Mouse (Mus musculus) MEL (cell line): Measurements from ENCODE around the gene Spaca9. TPM values are rescaled to one million over a fixed set of nuclear protein-coding genes. Genes with fewer than 3 reads are reported as not detected.

Experiments
- DNase-seq: peaks from one replicate; pipeline ENCODE4 v3.0.0; 2011; ENCODE audit warnings: low read depth, low spot score
- H3K27ac ChIP-seq: 2 replicates; pipeline ENCODE4 v1.5.1; 2012; ENCODE audit warnings: low read depth, mild to moderate bottlenecking, control low read depth, low read length, moderate library complexity; ENCODE audit not compliant: control insufficient read depth
- H3K27me3 ChIP-seq, 2 experiments: fragments of 150-350 bp in 1 of 2; sonication (generic) in 1 of 2; 2 replicates each; pipeline ENCODE4 v1.6.1; 2012; ENCODE audit warnings: low read length in 2 of 2, mild to moderate bottlenecking in 2 of 2, improper control_type of control experiment in 1 of 2, moderate library complexity in 1 of 2; ENCODE audit not compliant: insufficient read depth in 2 of 2, control insufficient read depth in 1 of 2
- H3K36me3 ChIP-seq, 2 experiments: 2 replicates each; pipeline ENCODE4 v1.6.1; 2012 to 2014; ENCODE audit warnings: low read length in 2 of 2, improper control_type of control experiment in 1 of 2, inconsistent platforms in 1 of 2, mild to moderate bottlenecking in 1 of 2; ENCODE audit not compliant: insufficient read depth in 2 of 2, control insufficient read depth in 1 of 2
- H3K4me1 ChIP-seq, 2 experiments: fragments of 150-350 bp in 1 of 2; sonication (generic) in 1 of 2; 2 replicates each; pipeline ENCODE4 v1.6.1; 2012; ENCODE audit warnings: low read length in 2 of 2, improper control_type of control experiment in 1 of 2, mild to moderate bottlenecking in 1 of 2; ENCODE audit not compliant: insufficient read depth in 2 of 2, control insufficient read depth in 1 of 2
- H3K4me3 ChIP-seq, 2 experiments: fragments of 150-350 bp in 1 of 2; sonication (generic) in 1 of 2; 2 replicates each; pipeline ENCODE4 v1.5.1; 2012; ENCODE audit warnings: low read depth in 2 of 2, low read length in 2 of 2, mild to moderate bottlenecking in 2 of 2, moderate library complexity in 2 of 2, control low read depth in 1 of 2, improper control_type of control experiment in 1 of 2; ENCODE audit not compliant: control insufficient read depth in 1 of 2, insufficient read depth in 1 of 2
- H3K79me2 ChIP-seq: 2 replicates; pipeline ENCODE4 v1.6.1; 2012; ENCODE audit warnings: mild to moderate bottlenecking, low read length, moderate library complexity; ENCODE audit not compliant: control insufficient read depth, poor library complexity, insufficient read depth
- H3K9ac ChIP-seq: 2 replicates; pipeline ENCODE4 v1.6.1; 2012; ENCODE audit warnings: low read depth, mild to moderate bottlenecking, control low read depth, low read length, moderate library complexity; ENCODE audit not compliant: control insufficient read depth, poor library complexity, severe bottlenecking
- H3K9me3 ChIP-seq: fragments of 150-350 bp; sonication (generic); replicated peaks from 2 replicates; pipeline ENCODE4 v1.6.1; 2012; ENCODE audit warnings: mild to moderate bottlenecking, low read length, improper control_type of control experiment, moderate library complexity; ENCODE audit not compliant: insufficient read depth
- E2F4 ChIP-seq: IDR thresholded peaks from 2 replicates; pipeline ENCODE4 v1.6.1; 2011; ENCODE audit warnings: low read depth, low read length, improper control_type of control experiment, borderline replicate concordance
- EP300 ChIP-seq, 2 experiments: IDR thresholded peaks; 2 replicates each; pipeline ENCODE4 v1.6.1; 2011; ENCODE audit warnings: improper control_type of control experiment in 2 of 2, low read length in 2 of 2, low read depth in 1 of 2, mild to moderate bottlenecking in 1 of 2
- ETS1 ChIP-seq: IDR thresholded peaks from 2 replicates; pipeline ENCODE4 v1.6.1; 2012; ENCODE audit warnings: low read depth, mild to moderate bottlenecking, inconsistent platforms, low read length, improper control_type of control experiment, moderate library complexity
- GABPA ChIP-seq: IDR thresholded peaks from 2 replicates; pipeline ENCODE4 v1.6.1; 2012; ENCODE audit warnings: low read depth, mild to moderate bottlenecking, inconsistent platforms, low read length, improper control_type of control experiment, moderate library complexity
- JUND ChIP-seq: IDR thresholded peaks from 2 replicates; pipeline ENCODE4 v1.6.1; 2011; ENCODE audit warnings: low read depth, mild to moderate bottlenecking, improper control_type of control experiment, low read length
- MAX ChIP-seq: IDR thresholded peaks from 2 replicates; pipeline ENCODE4 v1.6.1; 2011; ENCODE audit warnings: low read length, improper control_type of control experiment
- MAZ ChIP-seq: IDR thresholded peaks from 2 replicates; pipeline ENCODE4 v1.6.1; 2012; ENCODE audit warnings: low read depth, mild to moderate bottlenecking, inconsistent platforms, low read length, improper control_type of control experiment
- MXI1 ChIP-seq: IDR thresholded peaks from 2 replicates; pipeline ENCODE4 v1.6.1; 2011; ENCODE audit warnings: mild to moderate bottlenecking, low read depth, low read length, improper control_type of control experiment
- MYC ChIP-seq: IDR thresholded peaks from 2 replicates; pipeline ENCODE4 v1.6.1; 2011; ENCODE audit warnings: low read depth, mild to moderate bottlenecking, low read length, improper control_type of control experiment, moderate library complexity
- NRF1 ChIP-seq: IDR thresholded peaks from 2 replicates; pipeline ENCODE4 v1.6.1; 2014; ENCODE audit warnings: low read depth, mild to moderate bottlenecking, inconsistent platforms, low read length, improper control_type of control experiment, moderate library complexity; ENCODE audit not compliant: poor library complexity, insufficient read depth, severe bottlenecking
- POLR2A ChIP-seq, 2 experiments: IDR thresholded peaks; 2 replicates each; pipeline ENCODE4 v1.6.1; 2011 to 2012; ENCODE audit warnings: low read length in 2 of 2, mild to moderate bottlenecking in 2 of 2, control low read depth in 1 of 2, improper control_type of control experiment in 1 of 2, low read depth in 1 of 2, moderate library complexity in 1 of 2; ENCODE audit not compliant: control insufficient read depth in 1 of 2, insufficient read depth in 1 of 2, poor library complexity in 1 of 2
- POLR2AphosphoS2 ChIP-seq: IDR thresholded peaks from 2 replicates; pipeline ENCODE4 v1.6.1; 2011; ENCODE audit warnings: low read length, improper control_type of control experiment
- RAD21 ChIP-seq: IDR thresholded peaks from 2 replicates; pipeline ENCODE4 v1.6.1; 2011; ENCODE audit warnings: mild to moderate bottlenecking, low read depth, low read length, improper control_type of control experiment
- RCOR1 ChIP-seq: IDR thresholded peaks from 2 replicates; pipeline ENCODE4 v1.6.1; 2012; ENCODE audit warnings: low read depth, mild to moderate bottlenecking, inconsistent platforms, low read length, improper control_type of control experiment
- SIN3A ChIP-seq: IDR thresholded peaks from 2 replicates; pipeline ENCODE4 v1.6.1; 2012; ENCODE audit warnings: low read length, improper control_type of control experiment, inconsistent platforms
- SMC3 ChIP-seq: IDR thresholded peaks from 2 replicates; pipeline ENCODE4 v1.6.1; 2011; ENCODE audit warnings: low read depth, low read length, improper control_type of control experiment
- TCF12 ChIP-seq: IDR thresholded peaks from 2 replicates; pipeline ENCODE4 v1.6.1; 2014; ENCODE audit warnings: low read depth, mild to moderate bottlenecking, inconsistent platforms, low read length, improper control_type of control experiment, moderate library complexity
- UBTF ChIP-seq: IDR thresholded peaks from 2 replicates; pipeline ENCODE4 v1.6.1; 2012; ENCODE audit warnings: low read depth, mild to moderate bottlenecking, inconsistent platforms, low read length, improper control_type of control experiment, moderate library complexity, borderline replicate concordance; ENCODE audit not compliant: insufficient read depth
- USF1 ChIP-seq: IDR thresholded peaks from 2 replicates; pipeline ENCODE4 v1.6.1; 2014; ENCODE audit warnings: low read depth, mild to moderate bottlenecking, inconsistent platforms, low read length, improper control_type of control experiment, moderate library complexity
- USF2 ChIP-seq, 2 experiments: IDR thresholded peaks; 2 replicates each; pipeline ENCODE4 v1.6.1; 2011 to 2012; ENCODE audit warnings: improper control_type of control experiment in 2 of 2, low read length in 2 of 2, borderline replicate concordance in 1 of 2, inconsistent platforms in 1 of 2, low read depth in 1 of 2, mild to moderate bottlenecking in 1 of 2; ENCODE audit not compliant: insufficient read depth in 1 of 2
- ZKSCAN1 ChIP-seq: IDR thresholded peaks from 2 replicates; pipeline ENCODE4 v1.6.1; 2012; ENCODE audit warnings: low read depth, mild to moderate bottlenecking, inconsistent platforms, low read length, improper control_type of control experiment, moderate library complexity
- polyA plus RNA-seq, 2 experiments: library from polyadenylated mRNA; stranded (reverse) in 1 of 2; unstranded in 1 of 2; fragments of >175 nt in 1 of 2; fragments of >200 nt in 1 of 2; gene quantifications; 2 replicates each; pipeline versions ENCODE4 v1.2.1 to v1.2.4; 2012; ENCODE audit warnings: low replicate concordance in 2 of 2, low read depth in 1 of 2; ENCODE audit not compliant: insufficient read length in 2 of 2, insufficient read depth in 1 of 2, missing spikeins in 1 of 2
- total RNA-seq: library from RNA; depleted of rRNA; stranded (reverse); fragments of 300-350 nt; gene quantifications from 2 replicates; pipeline ENCODE4 v1.2.3, GENCODE M21; 2012

Spaca9 gene
- total and polyA plus RNA-seq, 3 experiments, result 0.92 to 5.4 TPM; not detected in 1

- TF ChIP-seq RCOR1, result no peak
Observed at GRCm38 (mm10) chr2:28699361-28700335, at the start of gene Spaca9, which contains the start of gene Ak8 (continued).

GRCm38 (mm10) chr2:28747705-28748104 is 48.2 kb upstream of the Spaca9 start:
- DNase-seq, result no peak

GRCm38 (mm10) chr2:28746682-28747332 is 47.3 kb upstream of the Spaca9 start:
- 0 out of 4 replicates have a peak, but pooled peaks cover 0 to 3% of the 10 kb centered on the region in 2 experiments for H3K4me1 ChIP-seq
- DNase-seq, result no peak
- H3K9ac ChIP-seq, result no peak overlapping the region
- no peak overlapping the region for H3K27ac ChIP-seq
- H3K27me3 ChIP-seq, result no peaks in the 10 kb centered on the region
- no peaks in the 10 kb centered on the region for H3K9me3 ChIP-seq
- H3K4me3 ChIP-seq, result no peak overlapping the region
- H3K36me3 ChIP-seq, result no peaks in the 10 kb centered on the region; a peak in 1 of 4 replicates
- no peaks in the 10 kb centered on the region for H3K79me2 ChIP-seq
- no peak for TF ChIP-seq USF2 (IDR thresholded peaks at IDR 0.05; ENCODE audit: borderline replicate concordance in 1 of 2, insufficient read depth in 1 of 2, low read depth in 1 of 2, low read length in 2 of 2)
- TF ChIP-seq UBTF, result no peak
- no peak for TF ChIP-seq E2F4
- no peak for TF ChIP-seq TCF12
- no peak for TF ChIP-seq SIN3A
- no peak for TF ChIP-seq GABPA
- no peak for TF ChIP-seq MAX
- no peak for TF ChIP-seq JUND
- TF ChIP-seq EP300 (IDR thresholded peaks at IDR 0.05; ENCODE audit: low read depth in 1 of 2, low read length in 2 of 2), result no peak
- TF ChIP-seq MAZ, result no peak
- TF ChIP-seq ZKSCAN1, result no peak
- no peak for TF ChIP-seq RAD21
- TF ChIP-seq MYC, result no peak
- TF ChIP-seq USF1, result no peak
- TF ChIP-seq POLR2AphosphoS2, result no peak

More at GRCm38 (mm10) chr2:28747705-28748104, 48.2 kb upstream of the Spaca9 start:
- Histone ChIP-seq H3K79me2 (no peaks in the 10 kb centered on the region), H3K27ac (no peak overlapping the region), H3K4me3 (no peak overlapping the region), H3K4me1 (0 out of 4 replicates have a peak, but pooled peaks cover 0 to 3% of the 10 kb centered on the region in 2 experiments), H3K36me3 (no peaks in the 10 kb centered on the region; a peak in 1 of 4 replicates), H3K9me3 (no peaks in the 10 kb centered on the region), H3K9ac (no peak overlapping the region), H3K27me3 (no peaks in the 10 kb centered on the region)
- TF ChIP-seq RCOR1 (no peak), MXI1 (no peak), POLR2A (IDR thresholded peaks at IDR 0.05; ENCODE audit: control insufficient read depth in 1 of 2, insufficient read depth in 1 of 2, low read depth in 1 of 2, low read length in 2 of 2, poor library complexity in 1 of 2) (no peak), ETS1 (no peak), MAX (no peak), NRF1 (no peak), SMC3 (no peak)
